Mouse (Mus musculus): ENCODE data around the gene Rpl14.

GRCm38 (mm10) chr9:120563590-120563989 lies 7.7 kb upstream of the Rpl14 start:
- TF ChIP-seq CTCF (IDR thresholded peaks at IDR 0.05; ENCODE audit: low read depth) (no peak), EP300 (IDR thresholded peaks at IDR 0.05; ENCODE audit: low read depth) (no peak)
